Mouse (Mus musculus) adrenal gland, postnatal 14 days (tissue): ENCODE data around the gene Acss2. TPM values are rescaled to one million over a fixed set of nuclear protein-coding genes. Genes with fewer than 3 reads are reported as not detected.

Source experiments
- DNase-seq: peaks from one replicate; pipeline ENCODE4 v3.0.0; 2021; ENCODE audit warnings: mixed read lengths
- long read RNA-seq, 2 experiments: library from polyadenylated mRNA; stranded (forward); transcript quantifications; one replicate each; pipeline ENCODE4 v2.0.0; 2021
- total RNA-seq: library from RNA; stranded (reverse); gene quantifications from 2 replicates; pipeline ENCODE4 v1.2.3, GENCODE M21; 2021

Acss2 gene
- 30.1 and 34.5 TPM in 2 replicates for total RNA-seq
- long read RNA-seq, experiment 1, transcript Acss2-201 (18 exons, 2,931 nt): major isoform, 50 of 63 reads
- long read RNA-seq, experiment 1, partial matches to known transcripts: 2 of 63 reads
- long read RNA-seq, experiment 1, other reads (novel, unspliced or antisense): 6 of 63 reads
- long read RNA-seq, experiment 2, transcript Acss2-201 (18 exons, 2,931 nt): major isoform, 32 of 50 reads
- long read RNA-seq, experiment 2, transcript Acss2-203 (19 exons, 2,145 nt): minor isoform, 9 of 50 reads
- long read RNA-seq, experiment 2, partial matches to known transcripts: 4 of 50 reads
- long read RNA-seq, experiment 2, other reads (novel, unspliced or antisense): 5 of 50 reads

DNA sequence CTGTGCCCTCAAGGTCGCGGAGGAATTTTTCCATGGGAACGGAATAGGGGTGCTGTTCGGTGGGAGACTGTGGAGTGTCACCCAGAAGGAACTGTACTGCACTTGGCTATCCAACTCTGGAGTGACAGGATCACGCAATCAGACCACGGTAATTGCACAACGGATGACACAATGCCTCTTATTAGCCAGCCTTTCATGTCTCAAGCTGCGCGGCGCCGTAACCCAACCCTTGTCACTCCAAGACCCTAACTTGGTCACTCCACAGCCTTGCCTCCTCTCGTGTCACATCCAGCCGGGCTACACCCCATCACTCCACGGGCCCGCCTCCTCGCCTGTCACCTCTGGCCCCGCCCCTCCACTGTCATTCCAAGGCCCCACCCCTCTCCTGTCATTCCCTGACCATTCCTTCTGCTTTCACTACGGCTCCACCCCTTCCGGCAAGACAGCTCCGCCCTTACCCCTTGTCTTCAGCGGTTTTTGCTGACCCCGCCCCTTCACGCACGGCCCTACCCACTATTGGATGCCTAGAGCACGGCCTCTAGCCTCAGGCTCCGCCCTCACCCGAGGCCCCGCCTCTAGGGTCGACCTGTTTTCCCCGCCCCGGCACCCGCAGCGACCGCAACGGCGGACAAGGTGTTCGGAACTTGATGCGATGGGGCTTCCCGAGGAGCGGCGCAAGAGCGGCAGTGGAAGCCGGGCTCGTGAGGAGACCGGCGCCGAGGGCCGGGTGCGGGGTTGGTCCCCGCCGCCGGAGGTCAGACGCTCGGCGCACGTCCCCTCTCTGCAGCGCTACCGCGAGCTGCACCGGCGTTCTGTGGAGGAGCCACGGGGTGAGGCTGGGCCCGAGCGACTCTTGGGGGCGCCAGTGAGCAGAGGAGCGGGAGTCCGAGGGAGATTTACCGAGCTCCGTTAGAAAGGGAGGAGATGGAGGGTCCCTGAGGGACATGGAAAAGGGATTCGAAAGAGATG, at the start of gene Acss2, which contains the start of gene Ggt7:
Gene Acss2, plus strand, starts transcription at position 494 of the 969 bp plus-strand sequence.
Gene Ggt7, minus strand, starts transcription at position 783 of the 969 bp plus-strand sequence.
- peak; percentile 99 for DNase-seq

DNA sequence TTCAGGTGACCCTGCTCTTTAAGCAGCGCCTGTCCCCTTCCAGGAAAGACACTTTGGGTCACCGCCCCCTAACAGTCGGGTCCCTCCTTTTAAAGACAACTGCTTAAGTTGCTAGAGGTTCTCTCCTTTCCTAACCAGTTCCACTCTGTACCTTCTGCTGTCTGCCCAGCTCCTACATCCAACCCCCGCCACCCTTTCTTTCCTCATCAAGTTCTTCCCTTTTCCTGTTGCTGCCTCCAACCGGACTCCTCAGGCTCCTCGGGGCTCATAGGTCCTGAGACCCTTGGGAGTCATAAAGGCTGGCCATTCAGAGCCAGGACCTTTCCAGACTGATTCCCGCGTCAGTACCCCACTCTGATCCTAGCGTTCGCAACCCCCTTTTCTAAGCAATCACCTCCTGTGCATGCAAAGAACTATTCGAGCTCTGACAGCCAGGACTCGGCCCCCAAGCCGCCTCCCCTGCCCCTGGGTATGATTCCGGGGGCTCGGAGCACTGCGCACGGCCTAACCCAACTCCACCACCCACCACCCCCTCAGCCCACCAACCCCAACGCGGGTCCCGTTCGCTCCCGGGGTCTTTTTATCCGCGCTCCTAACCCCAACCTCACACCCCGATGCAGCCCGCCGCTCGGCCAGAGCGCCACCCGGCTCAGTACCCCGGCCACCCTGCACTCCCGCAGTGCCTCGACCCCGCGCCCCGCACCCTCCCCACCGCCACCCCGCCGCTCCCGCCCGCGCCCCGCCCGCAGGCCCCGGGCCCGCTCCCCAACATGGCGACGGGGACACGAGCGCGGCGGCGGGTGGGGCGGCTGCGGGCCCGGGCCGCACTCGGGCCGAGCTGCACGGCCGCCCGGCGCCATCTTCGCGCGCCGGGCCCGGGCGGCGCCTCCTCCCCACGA, 44.8 kb upstream of the Acss2 start:
- peak; percentile 70 for DNase-seq

DNA sequence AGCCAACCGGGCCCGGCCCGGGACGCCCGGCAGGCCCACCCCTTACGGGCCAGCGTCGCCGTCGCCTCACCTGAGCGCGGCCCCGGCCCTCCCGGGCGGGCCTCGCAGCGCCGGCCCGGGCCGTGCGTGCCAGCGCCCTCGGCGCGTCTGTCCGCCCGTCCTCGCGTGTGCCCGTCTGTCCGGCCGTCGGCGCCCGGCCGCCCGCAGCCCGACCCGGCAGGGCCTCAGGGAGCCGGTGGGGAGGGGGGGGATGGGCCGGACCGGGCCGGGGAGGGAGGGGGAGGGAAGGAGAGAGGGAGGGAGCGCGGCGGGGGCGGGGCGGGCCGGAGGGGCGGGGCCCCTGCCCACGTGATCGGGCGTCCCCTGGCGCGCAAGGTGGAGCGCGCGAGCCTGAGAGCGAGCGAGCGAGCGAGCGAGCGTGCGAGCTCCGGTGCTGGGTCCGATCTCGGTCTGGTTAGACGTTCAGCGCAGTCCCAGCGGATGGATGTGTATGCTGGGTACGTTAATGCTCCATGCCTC, 44.1 kb upstream of the Acss2 start, which contains the start of gene Ncoa6:
Gene Ncoa6, minus strand, starts transcription at position 325 of the 519 bp plus-strand sequence.
- DNase-seq: peak; percentile 87

DNA sequence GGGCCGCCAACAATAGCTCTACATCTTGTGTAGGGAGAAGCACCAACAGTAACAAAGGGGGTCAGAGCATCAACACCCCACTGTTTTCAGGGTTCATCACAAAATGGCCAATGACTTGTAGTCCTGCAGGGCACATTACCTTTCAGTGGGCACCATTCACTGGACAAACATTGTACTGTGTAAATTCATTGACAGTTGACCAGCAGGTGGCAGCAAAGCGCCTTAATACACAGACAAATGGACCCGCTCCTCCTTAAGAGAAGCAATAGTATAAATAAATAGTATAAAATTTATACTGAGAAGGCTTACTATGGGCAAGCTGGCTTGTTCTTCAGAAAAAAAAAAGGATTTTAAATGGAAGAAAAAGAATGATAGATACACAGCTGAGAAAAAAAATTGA, 35.7 kb upstream of the Acss2 start:
- DNase-seq: peak; percentile 79

DNA sequence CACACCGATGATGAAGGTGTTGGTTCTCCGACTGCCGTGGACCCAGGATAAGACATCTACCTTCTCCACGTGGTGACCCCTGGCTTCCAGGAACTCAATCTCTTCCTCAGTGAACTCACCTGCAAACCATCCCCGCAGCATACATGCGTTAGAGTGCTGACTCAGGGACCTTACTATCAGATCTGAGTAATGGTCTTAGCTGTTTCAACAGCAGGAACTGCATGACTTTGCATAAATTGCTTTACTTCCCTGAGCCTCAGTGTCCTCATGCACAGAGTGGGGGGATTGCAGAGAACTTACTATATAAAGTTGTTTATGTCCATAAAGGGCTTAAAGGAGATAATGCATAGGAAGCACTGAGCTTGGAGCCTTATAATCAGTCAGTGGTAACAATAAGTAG, 26.8 kb upstream of the Acss2 start:
- no peak for DNase-seq

DNA sequence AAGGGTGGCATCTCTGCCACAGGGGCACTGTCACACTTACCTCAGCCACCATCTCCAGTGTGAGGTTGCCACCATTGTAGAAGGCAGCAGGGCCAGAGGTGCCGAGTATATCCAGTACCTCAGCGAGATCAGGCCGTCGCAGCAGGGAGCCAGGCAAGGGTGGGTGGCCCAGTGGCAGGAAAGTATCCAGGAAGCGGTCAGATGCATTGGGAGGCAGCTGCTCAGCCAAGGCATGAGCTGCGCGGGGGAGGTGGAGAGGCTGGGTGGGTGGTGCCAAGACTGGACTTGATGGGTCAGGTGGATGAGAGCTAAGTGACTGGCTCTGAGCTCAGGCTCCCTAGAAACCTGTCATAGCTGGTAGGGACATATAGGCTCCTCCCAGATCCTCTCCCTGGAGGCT, 15.2 kb upstream of the Acss2 start:
- DNase-seq: no peak

DNA sequence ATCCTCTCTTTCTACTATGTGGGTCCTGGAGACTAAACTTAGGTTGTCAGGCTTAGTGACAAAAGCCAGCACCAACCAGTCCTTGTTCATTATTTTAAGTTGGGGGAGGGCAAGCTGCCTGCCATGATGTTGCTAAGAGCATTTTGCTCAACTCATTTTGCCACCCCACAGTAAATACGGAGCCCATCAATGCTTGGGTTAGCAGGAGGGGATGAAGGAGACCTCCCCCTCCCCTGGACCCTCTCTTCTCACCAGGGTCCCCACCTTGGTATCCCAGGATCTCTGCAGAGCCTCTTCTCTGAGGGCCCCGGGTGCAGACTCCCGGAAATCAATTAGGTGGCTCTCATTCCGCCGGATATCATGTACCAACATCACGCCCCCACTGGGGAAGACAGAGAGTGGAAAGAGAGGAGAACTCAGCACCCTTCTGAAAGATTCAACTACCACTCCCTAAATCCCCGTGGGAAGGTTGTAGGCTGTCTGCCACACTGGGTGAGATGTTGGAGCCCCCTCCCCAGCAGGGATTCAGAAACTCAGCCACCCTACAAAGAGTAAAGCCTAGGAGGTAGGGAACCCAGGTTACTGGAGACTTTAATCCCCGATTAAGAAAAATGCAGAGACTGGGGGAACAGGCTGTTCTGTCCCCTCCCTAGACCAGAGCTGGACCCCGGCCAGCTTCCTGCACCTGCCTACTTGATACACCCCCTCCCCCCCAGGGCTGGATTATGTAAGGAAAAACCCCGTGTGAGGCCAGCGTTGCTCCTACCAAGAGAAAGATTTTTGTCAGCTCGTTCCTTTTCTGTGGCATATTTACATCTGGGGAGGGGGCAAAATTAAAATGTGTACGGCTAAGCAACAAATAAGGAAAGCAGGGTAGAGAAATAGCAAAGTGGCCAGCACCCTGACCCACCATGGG, 13.1 kb upstream of the Acss2 start:
- peak; percentile 30 for DNase-seq

DNA sequence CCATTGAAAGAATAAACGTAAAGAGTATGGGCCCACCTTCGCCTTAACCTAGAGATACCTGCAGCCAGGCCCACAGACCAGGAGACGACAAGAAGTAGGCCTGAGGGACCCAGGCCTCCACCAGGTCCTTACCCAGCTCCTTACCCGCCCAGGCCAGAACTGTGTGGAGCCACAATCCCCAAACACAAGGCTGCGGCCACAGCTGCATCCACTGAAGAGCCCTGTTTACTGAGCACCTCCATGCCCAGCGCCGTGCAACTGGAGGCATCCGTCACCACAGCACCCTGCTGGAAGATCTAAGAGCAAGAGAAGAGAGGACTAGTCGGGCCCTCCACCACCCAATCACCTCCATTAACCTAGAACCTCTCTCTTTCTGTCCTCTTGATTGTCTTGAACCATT, 11.9 kb upstream of the Acss2 start:
- DNase-seq: no peak

DNA sequence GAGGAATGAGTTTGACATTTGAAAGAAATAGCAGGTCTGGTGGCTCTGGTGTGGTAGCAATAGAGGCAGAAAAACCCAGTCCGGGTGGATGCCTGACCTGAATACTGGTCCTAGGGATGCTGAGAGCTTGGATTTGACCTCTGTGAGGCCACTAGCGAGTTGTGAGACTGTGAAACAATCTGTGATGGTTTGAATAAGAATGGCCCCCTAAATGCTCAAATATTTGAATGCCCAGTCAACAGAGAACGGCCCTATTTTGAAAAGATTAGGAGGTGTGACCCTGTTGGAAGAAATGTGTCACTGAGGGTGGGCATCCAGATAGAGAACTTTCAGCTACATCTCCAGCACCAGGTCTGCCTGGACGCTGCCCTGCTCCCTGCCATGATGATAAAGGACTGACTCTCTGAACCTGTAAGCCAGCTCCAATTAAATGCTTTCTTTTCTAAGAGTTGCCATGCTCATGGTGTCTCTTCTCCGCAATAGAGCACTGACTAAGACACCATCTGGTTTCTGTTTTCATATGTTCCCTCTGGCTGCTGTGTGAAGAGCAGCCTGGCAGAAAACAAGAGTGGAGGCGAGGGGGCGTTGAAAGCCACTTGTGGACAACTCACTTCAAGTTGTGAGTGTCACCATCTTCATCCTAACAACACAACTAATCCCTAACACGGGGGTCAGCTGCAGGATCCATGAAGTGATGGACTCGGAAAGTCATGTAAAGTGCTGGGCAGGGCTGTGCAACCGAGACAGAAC, 9.9 kb upstream of the Acss2 start:
- DNase-seq: no peak

DNA sequence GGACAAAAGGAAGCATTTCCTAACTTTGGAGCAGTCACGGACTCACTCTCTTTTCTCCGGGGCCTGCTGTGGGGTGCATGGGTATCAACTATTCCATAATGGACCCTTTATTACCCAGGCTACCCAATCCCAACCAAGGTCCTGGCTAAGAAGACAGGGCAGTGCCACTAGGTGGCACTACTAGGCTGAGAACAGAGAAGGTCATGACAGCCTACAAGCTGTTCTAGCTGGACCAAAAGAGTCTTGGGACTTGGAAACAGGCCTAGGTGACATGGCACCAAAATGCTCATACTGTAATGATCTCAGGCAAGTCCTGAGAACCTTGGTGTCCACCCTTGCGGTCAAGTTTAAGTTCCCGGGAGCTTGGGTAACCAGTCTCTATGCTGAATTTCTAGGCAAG, 5.3 kb upstream of the Acss2 start:
- peak; percentile 71 for DNase-seq

DNA sequence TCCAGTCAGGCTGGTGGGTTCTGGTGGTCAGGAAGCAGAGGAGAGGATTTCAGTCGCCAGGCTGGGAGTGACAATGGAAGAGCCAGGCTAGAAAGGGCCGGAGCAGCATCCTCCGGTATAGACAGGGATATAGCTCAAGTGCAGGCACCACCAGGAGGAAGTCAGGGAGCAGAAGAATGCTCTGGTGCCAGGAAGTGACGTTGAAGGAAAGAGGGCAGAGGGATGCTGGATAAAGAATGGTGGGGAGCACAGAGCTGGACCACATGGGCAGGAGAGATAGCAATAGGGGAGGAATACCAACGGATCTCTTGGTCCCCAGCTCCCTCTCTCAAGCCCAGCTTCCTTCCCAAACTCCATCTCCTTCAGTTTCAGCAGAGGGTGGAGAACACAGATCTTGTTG, 4.2 kb upstream of the Acss2 start:
- no peak for DNase-seq

DNA sequence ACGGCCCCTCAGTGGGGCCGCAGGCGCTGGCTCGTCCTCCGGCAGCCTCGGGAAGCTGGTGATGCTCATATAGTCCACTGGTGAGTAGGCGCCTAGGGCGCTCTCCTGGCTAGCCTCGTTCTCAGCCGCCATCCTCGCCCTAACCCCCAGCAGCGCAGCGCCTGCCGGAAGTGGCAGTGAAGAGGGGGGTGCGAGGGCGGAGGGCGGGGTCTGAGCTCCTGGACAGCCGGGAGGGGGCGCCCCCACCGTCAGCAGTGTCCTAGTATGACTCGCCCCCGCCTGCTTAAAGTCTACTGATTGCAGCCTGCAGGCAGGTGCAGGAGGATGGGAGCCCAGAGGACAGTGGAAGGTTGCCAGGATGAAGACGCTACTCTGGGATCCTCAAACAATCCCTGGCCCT, 3.1 kb upstream of the Acss2 start:
- peak; percentile 88 for DNase-seq

DNA sequence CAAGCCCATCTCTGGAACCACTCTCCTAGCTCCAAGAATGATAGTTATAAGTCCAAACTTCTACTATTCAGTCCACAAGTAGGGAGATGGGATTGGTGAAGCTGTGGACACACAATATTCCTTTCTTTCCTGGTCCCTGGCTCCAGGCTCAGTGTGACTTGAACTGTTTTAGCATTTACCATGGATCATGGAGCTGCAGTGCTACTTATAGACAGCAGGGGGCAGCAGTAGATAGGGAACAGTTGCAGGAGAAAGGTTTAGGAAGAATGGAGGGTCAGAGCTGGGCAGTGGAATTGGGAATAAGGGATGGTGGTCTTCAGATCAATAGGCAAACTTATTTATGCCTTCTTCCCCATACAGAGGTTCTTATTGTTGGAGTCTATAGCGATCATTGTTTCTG, 1.8 kb upstream of the Acss2 start:
- peak; percentile 77 for DNase-seq

DNA sequence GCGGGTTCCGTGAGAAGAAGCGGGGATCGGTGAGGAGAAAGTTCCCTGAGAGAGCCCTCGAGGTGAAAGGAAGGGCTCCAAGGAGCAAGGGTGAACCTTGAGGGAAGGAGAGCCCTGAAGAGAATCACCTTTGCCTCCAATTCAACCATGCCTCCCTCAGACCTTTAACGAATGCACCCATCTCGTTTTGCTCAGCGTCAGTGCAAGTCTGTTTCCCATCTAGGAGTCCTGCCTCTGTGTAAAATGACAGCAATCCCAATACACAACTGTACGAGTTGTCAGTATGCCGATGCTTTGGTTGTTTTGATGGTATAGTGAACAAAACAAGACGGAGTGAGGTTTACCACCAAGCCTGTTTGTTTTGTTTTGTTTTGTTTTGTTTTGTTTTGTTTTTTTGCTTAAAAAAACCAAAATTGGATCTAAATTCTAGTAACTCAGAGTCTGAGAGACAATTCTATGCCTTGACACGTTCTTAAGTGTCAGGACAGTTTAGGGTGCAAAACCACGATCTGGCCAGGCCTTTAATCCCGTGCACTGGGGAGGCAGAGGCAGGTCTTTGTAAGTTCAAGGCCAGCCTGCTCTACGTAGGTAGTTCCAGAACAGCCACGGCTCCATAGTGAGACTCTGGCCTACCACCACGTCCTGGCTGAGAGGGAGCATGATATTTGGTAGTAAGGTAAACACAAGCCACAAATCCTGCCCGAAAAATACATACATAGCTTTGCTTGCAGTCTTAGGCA, 953 bp downstream of the Acss2 start:
- no peak for DNase-seq

DNA sequence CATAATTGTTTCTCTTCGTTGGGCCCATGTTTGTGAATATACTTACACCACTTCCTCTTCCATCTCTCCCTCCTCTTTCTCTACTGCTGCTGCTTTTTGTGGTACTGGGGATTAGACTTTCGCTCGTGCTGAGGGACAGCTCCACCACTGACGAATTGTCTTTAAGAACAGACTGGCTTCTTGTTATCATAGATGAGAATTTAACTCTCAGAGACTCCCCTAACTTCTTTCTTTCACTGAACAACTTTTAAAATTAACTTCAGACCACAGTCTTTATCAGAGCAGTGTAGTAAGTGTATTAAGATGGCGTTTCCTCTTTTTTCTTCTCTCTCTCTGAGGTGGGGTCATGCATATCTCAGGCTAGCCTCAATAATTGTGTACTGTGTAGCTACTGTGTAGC, 6.0 kb downstream of the Acss2 start:
- no peak for DNase-seq

DNA sequence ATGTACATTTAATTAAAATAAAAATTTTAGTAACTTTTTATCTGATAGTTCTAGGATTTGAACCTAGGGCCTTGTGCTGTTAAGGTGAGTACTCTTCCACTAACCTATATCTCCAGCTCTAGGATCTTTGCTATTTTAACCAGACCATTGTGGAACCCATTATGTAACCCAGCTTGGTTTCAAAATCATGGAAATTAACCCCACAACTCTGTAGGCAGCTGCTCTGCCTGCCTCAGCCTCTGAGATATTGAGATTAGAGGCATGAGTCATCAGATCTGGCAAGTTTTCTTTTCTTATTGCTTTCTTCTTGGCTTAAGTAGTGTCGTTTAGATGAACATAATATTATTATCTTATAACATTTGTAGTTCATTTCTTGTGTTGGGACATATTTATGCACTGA, 6.6 kb downstream of the Acss2 start:
- DNase-seq: no peak

DNA sequence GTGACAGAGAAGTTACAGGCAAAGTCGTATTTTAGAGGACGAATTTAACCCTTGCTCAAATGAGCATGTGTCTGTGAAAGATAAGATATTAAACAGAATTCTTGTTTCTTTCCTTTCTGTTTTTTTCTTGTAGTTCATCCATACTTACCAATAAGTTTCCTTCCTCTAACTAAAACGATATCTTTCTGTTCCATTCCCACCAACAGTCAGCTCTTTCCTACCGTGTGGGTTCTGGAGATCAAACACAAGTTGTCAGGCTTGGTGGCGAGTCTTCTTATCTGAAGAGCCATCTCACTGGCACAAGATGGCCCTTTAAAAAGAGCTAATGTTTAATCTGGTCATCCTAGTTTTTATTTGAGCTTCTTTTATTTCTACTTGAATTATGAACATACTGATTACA, 9.6 kb downstream of the Acss2 start:
- DNase-seq: no peak

DNA sequence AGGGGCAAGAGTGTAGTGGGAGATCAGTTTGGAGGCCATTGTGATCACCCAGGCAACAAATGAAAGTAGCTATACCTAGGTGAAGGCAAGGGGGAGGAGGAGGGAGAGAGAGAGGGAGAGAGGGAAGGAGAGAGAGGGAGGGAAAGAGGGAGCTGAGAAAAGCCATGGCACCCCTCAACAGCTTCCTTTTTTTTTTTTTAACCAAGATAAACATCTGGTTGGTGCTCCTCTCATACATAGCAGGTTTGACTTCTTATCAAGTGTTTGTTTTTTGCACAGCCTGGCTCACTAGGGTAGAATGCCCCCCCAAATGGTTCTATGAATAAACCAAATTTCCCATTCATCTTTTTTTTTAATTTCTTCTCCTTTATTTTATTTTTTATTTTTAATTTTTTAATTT, 18.5 kb downstream of the Acss2 start:
- DNase-seq: no peak

DNA sequence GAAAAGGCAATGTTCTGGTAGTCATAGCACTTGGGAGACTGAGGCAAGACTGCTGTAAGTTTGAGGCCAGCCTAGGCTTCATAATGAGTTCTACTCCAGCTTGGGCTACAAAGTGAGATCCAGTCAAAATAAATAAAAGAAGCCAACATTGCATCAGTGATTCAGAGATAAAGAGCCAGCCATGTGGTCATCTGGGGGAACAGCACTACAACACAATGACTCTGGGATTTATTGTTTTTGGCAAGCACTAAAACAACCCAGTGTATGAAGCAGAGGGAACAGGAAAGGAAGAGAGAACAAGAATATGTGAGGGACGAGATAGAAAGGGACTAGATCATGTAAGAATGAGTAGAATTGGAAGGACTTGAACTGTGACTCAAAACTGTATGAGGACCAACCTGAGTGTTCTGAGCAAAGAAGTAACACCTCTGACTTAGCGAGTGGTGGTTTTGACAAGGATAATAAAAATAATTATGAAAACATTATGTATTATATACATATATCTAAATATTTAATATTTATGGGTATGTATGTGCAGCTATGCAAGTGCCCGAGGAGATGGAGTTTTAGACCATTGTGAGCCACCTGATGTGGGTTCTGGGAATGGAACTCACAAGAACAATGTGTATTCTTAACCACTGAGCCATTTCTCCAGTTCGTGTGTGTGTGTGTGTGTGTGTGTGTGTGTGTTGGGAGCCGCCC, 20.2 kb downstream of the Acss2 start:
- DNase-seq: no peak
